ENCODE assay signal across 34 mouse cellular contexts in genomic region chr5:151213097-151213496, GRCm38 (mm10). TPM values are rescaled to one million over a fixed set of nuclear protein-coding genes. Genes with fewer than 3 reads are reported as not detected.
"Had no signal": no experiment of that assay in that cellular context is flagged by ENCODE, and none has a peak within 500 bp of the region (broad histone marks: within the 10 kb centered on the region; RNA-seq: fewer than 3 reads in every experiment).

No protein-coding gene starts in this region.

- H3K9me3 ChIP-seq: limb, embryonic 10.5 days; limb, embryonic 12.5 days; limb, embryonic 13.5 days; limb, embryonic 15.5 days; liver, embryonic 12.5 days; liver, embryonic 13.5 days; liver, embryonic 15.5 days; lung, embryonic 15.5 days; megakaryocyte, embryonic 14.5 days; midbrain, embryonic 10.5 days; midbrain, embryonic 12.5 days; midbrain, embryonic 13.5 days; midbrain, embryonic 15.5 days; neural tube, embryonic 12.5 days had no signal

- H3K4me2 ChIP-seq: limb, embryonic 12.5 days; limb, embryonic 13.5 days; limb, embryonic 15.5 days; liver, embryonic 11.5 days; liver, embryonic 12.5 days; liver, embryonic 13.5 days; liver, embryonic 15.5 days; lung, embryonic 14.5 days; lung, embryonic 15.5 days; midbrain, embryonic 11.5 days; midbrain, embryonic 12.5 days; midbrain, embryonic 13.5 days; midbrain, embryonic 15.5 days; neural tube, embryonic 12.5 days had no signal

- H3K4me3 ChIP-seq: limb, embryonic 10.5 days; limb, embryonic 12.5 days; limb, embryonic 13.5 days; limb, embryonic 15.5 days; liver, embryonic 12.5 days; liver, embryonic 13.5 days; liver, embryonic 15.5 days; lung, embryonic 15.5 days; megakaryocyte, embryonic 14.5 days; midbrain, embryonic 10.5 days; midbrain, embryonic 12.5 days; midbrain, embryonic 13.5 days; midbrain, embryonic 15.5 days; neural tube, embryonic 12.5 days had no signal

- H3K9ac ChIP-seq: limb, embryonic 12.5 days; limb, embryonic 13.5 days; limb, embryonic 15.5 days; liver, embryonic 12.5 days; liver, embryonic 13.5 days; liver, embryonic 14.5 days; liver, embryonic 15.5 days; liver, postnatal 0 days; lung, embryonic 14.5 days; lung, embryonic 15.5 days; midbrain, embryonic 12.5 days; midbrain, embryonic 13.5 days; midbrain, embryonic 15.5 days; neural tube, embryonic 12.5 days had no signal

- H3K27ac ChIP-seq: limb, embryonic 10.5 days; limb, embryonic 12.5 days; limb, embryonic 13.5 days; limb, embryonic 15.5 days; liver, embryonic 12.5 days; liver, embryonic 13.5 days; liver, embryonic 14.5 days; liver, embryonic 15.5 days; lung, embryonic 15.5 days; macrophage; midbrain, embryonic 10.5 days; midbrain, embryonic 12.5 days; midbrain, embryonic 13.5 days; midbrain, embryonic 15.5 days; neural tube, embryonic 12.5 days had no signal

- ATAC-seq: liver, embryonic 12.5 days; liver, postnatal 0 days; lung, postnatal 0 days; midbrain, embryonic 13.5 days; midbrain, embryonic 15.5 days; midbrain, embryonic 16.5 days had no signal

- H3K27me3 ChIP-seq: limb, embryonic 12.5 days; limb, embryonic 15.5 days; liver, embryonic 12.5 days; liver, embryonic 13.5 days; liver, embryonic 15.5 days; lung, embryonic 15.5 days; megakaryocyte, embryonic 14.5 days; midbrain, embryonic 12.5 days; midbrain, embryonic 13.5 days; midbrain, embryonic 15.5 days; neural tube, embryonic 12.5 days had no signal

- DNase-seq: left cerebral cortex, postnatal 4 days; liver; liver, embryonic 13.5 days; liver, postnatal 0 days; lung, adult 18-20 months; lung, adult 2 months; lung, embryonic 14.5 days; lung, postnatal 10 days; lung, postnatal 14 days; lung, postnatal 36 days; lung, postnatal 4 days; midbrain, embryonic 14.5 days had no signal

- H3K4me1 ChIP-seq: limb, embryonic 15.5 days; liver, embryonic 12.5 days; liver, embryonic 13.5 days; liver, embryonic 15.5 days; lung, embryonic 15.5 days; megakaryocyte, embryonic 14.5 days; midbrain, embryonic 10.5 days; midbrain, embryonic 12.5 days; midbrain, embryonic 13.5 days; midbrain, embryonic 15.5 days; neural tube, embryonic 12.5 days had no signal

- H3K36me3 ChIP-seq: limb, embryonic 10.5 days; limb, embryonic 12.5 days; limb, embryonic 13.5 days; limb, embryonic 15.5 days; liver, embryonic 12.5 days; liver, embryonic 13.5 days; liver, embryonic 15.5 days; lung, embryonic 15.5 days; midbrain, embryonic 10.5 days; midbrain, embryonic 12.5 days; midbrain, embryonic 13.5 days; midbrain, embryonic 15.5 days; neural tube, embryonic 12.5 days had no signal

RNA-seq across cellular contexts. Expression of gene Stard13, which starts 20.5 kb away (rescaled TPM):
- total RNA-seq: megakaryocyte progenitor cell, adult 5-6 weeks; megakaryocyte-erythroid progenitor cell, adult 5-6 weeks; monocyte, adult 5-6 weeks had no signal
